In genomic region chr9:90207808-90208207, GRCm38 (mm10) we compare ENCODE assay signal across 24 mouse cellular contexts. TPM values are rescaled to one million over a fixed set of nuclear protein-coding genes. Genes with fewer than 3 reads are reported as not detected.
DNase-seq lines count a peak whose midpoint lies in the region; ATAC-seq and TF ChIP-seq lines count a peak whose summit lies in the region.
"Had no signal": no experiment of that assay in that cellular context is flagged by ENCODE, and none has a peak within 500 bp of the region (broad histone marks: within the 10 kb centered on the region; RNA-seq: fewer than 3 reads in every experiment).

No protein-coding gene starts in this region.

- H3K4me3 ChIP-seq in lung, postnatal 0 days (ENCODE audit: low read depth, low read length), result no peak overlapping the region
- H3K4me3 ChIP-seq in lung, adult 2 months (replicated peaks; ENCODE audit: extremely low read depth, low read depth, low read length), result no peak overlapping the region
- H3K4me3 ChIP-seq: embryonic facial prominence, embryonic 13.5 days; embryonic facial prominence, embryonic 15.5 days; erythroblast, embryonic 14.5 days; forebrain, embryonic 10.5 days; forebrain, embryonic 12.5 days had no signal

- intact Hi-C loops in heart, postnatal 36 days (cut with DNase I), result loop anchor here (2.0 to 10.0 kb wide), 4 partner anchors 19 to 487 kb away; partner anchors contain the start of gene Tbc1d2b

- H3K27me3 ChIP-seq in lung, postnatal 0 days (replicated peaks; ENCODE audit: insufficient read depth, low read length), result no peaks in the 10 kb centered on the region
- H3K27me3 ChIP-seq: embryonic facial prominence, embryonic 13.5 days; embryonic facial prominence, embryonic 15.5 days; forebrain, embryonic 12.5 days had no signal

- 0 out of 2 replicates have a peak overlapping the region, but pooled peaks have one; percentile 8 for H3K4me2 ChIP-seq in lung, postnatal 0 days (replicated peaks; ENCODE audit: low read depth, low read length)
- H3K4me2 ChIP-seq: embryonic facial prominence, embryonic 13.5 days; embryonic facial prominence, embryonic 15.5 days; forebrain, embryonic 12.5 days had no signal

- H3K9ac ChIP-seq in lung, postnatal 0 days (replicated peaks; ENCODE audit: low read depth), result no peak overlapping the region
- H3K9ac ChIP-seq: embryonic facial prominence, embryonic 13.5 days; embryonic facial prominence, embryonic 15.5 days; forebrain, embryonic 12.5 days had no signal

- no peak overlapping the region for H3K27ac ChIP-seq in lung, postnatal 0 days (ENCODE audit: low read length)
- H3K27ac ChIP-seq: embryonic facial prominence, embryonic 13.5 days; embryonic facial prominence, embryonic 15.5 days; forebrain, embryonic 10.5 days; forebrain, embryonic 12.5 days had no signal

- peaks cover 29% of the 10 kb centered on the region; the same call in 1 of the 2 replicates for H3K36me3 ChIP-seq in lung, postnatal 0 days (ENCODE audit: insufficient read depth, low read length)

- H3K4me1 ChIP-seq in lung, postnatal 0 days (ENCODE audit: insufficient read depth, low read depth, low read length), result no peaks in the 10 kb centered on the region
- H3K4me1 ChIP-seq in lung, adult 2 months (ENCODE audit: control insufficient read depth, insufficient read depth, low read length), result no peaks in the 10 kb centered on the region
- H3K4me1 ChIP-seq: embryonic facial prominence, embryonic 13.5 days; embryonic facial prominence, embryonic 15.5 days; forebrain, embryonic 12.5 days had no signal

- no peak for TF ChIP-seq EP300 in lung, postnatal 0 days (IDR thresholded peaks at IDR 0.05)

- no peaks in the 10 kb centered on the region for H3K9me3 ChIP-seq in lung, postnatal 0 days (ENCODE audit: low read length)
- H3K9me3 ChIP-seq: embryonic facial prominence, embryonic 13.5 days; embryonic facial prominence, embryonic 15.5 days; forebrain, embryonic 10.5 days; forebrain, embryonic 12.5 days had no signal

- 61% methylated on average over 8 of the region's 8 CpGs for WGBS in lung, postnatal 0 days
- 59% methylated on average over 8 of the region's 8 CpGs for WGBS in lung, adult 2 months

- no peak for TF ChIP-seq POLR2A in lung, adult 2 months (IDR thresholded peaks at IDR 0.05; ENCODE audit: borderline replicate concordance, extremely low read depth, low read depth, low read length)

- peak; percentile 91 for DNase-seq in heart, adult 11 months
- no peak for DNase-seq in heart, postnatal 36 days
- DNase-seq in lung, postnatal 0 days (ENCODE audit: low spot score), result peak; percentile 24
- no peak for DNase-seq in lung, adult 2 months
- DNase-seq in lung, postnatal 36 days, result peak; percentile 38
- DNase-seq in lung, postnatal 10 days, result no peak
- DNase-seq: adrenal gland, adult 2 months; adrenal gland, postnatal 10 days; adrenal gland, postnatal 25 days; cerebellum, adult 11 months; cerebellum, adult 18-20 months; cerebellum, adult 8-10 months; cerebellum, adult 9-11 months; cerebellum, postnatal 14 days; cerebellum, postnatal 36 days; embryo, embryonic 11 days had no signal

- peak; percentile 61 for ATAC-seq in lung, postnatal 0 days
- ATAC-seq: forebrain, embryonic 14.5 days had no signal

- no peak for TF ChIP-seq CTCF in lung, postnatal 0 days (IDR thresholded peaks at IDR 0.05)
- no peak for TF ChIP-seq CTCF in lung, adult 2 months (IDR thresholded peaks at IDR 0.05; ENCODE audit: insufficient read depth, low read length)

RNA-seq across cellular contexts. Expression of gene Adamts7, which starts 44.9 kb away (rescaled TPM):
- 10 to 100 TPM; 14.4 to 17.7 TPM for total RNA-seq in heart, postnatal 36 days (2021)
- polyA plus RNA-seq in lung, postnatal 0 days (2015; fragmentation: Nextera tagmentation; extraction: Ambion mirVana), result 4.1 and 5.4 TPM in 2 replicates
- polyA plus RNA-seq in lung, adult 2 months (2012; rRNA removed), result 5.6 and 7.2 TPM in 2 replicates
- total RNA-seq: common myeloid progenitor, adult 5-6 weeks; MEL had no signal

Comparison
In these comparisons a context has a peak if more than half of its experiments do, and no peak if none do; other contexts are left out.
1. DNase-seq: peak in heart, adult 11 months (single experiment), lung, postnatal 0 days (single experiment) and lung, postnatal 36 days (single experiment); none in heart, postnatal 36 days (0 of 2), lung, adult 2 months (single experiment) and lung, postnatal 10 days (single experiment).